Mouse (Mus musculus) CD4-positive naive resting alpha-beta T cell, adult 76 days (primary cell): Measurements from ENCODE around the gene Pwp1. TPM values are rescaled to one million over a fixed set of nuclear protein-coding genes. Genes with fewer than 3 reads are reported as not detected.

ENCODE experiments used
- total RNA-seq: library from RNA; stranded (reverse); gene quantifications from one replicate; pipeline ENCODE4 v1.2.4, GENCODE M21; 2023

Gene Pwp1
- total RNA-seq, result 27.8 TPM

GRCm38 (mm10) chr10:85829085-85829853 lies at the start of gene Pwp1:
Gene Pwp1 (plus strand): TSS chr10:85829494.

GRCm38 (mm10) chr10:85916498-85917309 lies 87.4 kb downstream of the Pwp1 start, which contains the start of gene Prdm4:
Gene Prdm4 (minus strand): TSS chr10:85917142.

GRCm38 (mm10) chr10:85927676-85928445 lies 98.6 kb downstream of the Pwp1 start, which contains the start of gene Ascl4:
Gene Ascl4 (plus strand): TSS chr10:85927681.

Other genes with a start within 250 kb of the Pwp1 start
- 58.0 TPM for gene Prdm4, start 87.6 kb downstream of the Pwp1 start, total RNA-seq
- gene Ascl4, start 98.2 kb downstream of the Pwp1 start, total RNA-seq, result 1.2 TPM
- gene Rtcb, start 128.3 kb downstream of the Pwp1 start, total RNA-seq, result 87.1 TPM
- not detected for gene Bpifc, start 182.4 kb downstream of the Pwp1 start, total RNA-seq
- gene Fbxo7, start 192.5 kb downstream of the Pwp1 start, total RNA-seq, result 64.3 TPM